Mouse (Mus musculus) c-Kit-positive CD71-positive TER-119-negative erythroid progenitor cells, embryonic 14.5 days (primary cell): ENCODE measurements at regions not wholly inside any gene's neighbourhood (a gene's known extent, or its start where the extent isn't known, plus 50 kb on each side); places are given as distances from the start of the nearest gene placed in this dataset.

Experiments used
- DNase-seq: peaks from one replicate; pipeline ENCODE4 v3.0.0-alpha.2; 2013; ENCODE audit warnings: low read depth

- DNase-seq, result no peak
These were observed 81.7 kb downstream of the Slc35b3 start for GRCm38 (mm10) chr13:38878718-38879669.

- no peak for DNase-seq
These were observed 84.8 kb downstream of the Slc35b3 start for GRCm38 (mm10) chr13:38875923-38876322.

- no peak for DNase-seq
These were observed 96.7 kb downstream of the Slc35b3 start for GRCm38 (mm10) chr13:38864002-38864401.

- DNase-seq, result no peak
These were observed 104.9 kb downstream of the Slc35b3 start for GRCm38 (mm10) chr13:38855742-38856141.

- DNase-seq, result no peak
These were observed 105.7 kb downstream of the Slc35b3 start for GRCm38 (mm10) chr13:38854986-38855385.

- no peak for DNase-seq
These were observed 107.8 kb downstream of the Slc35b3 start for GRCm38 (mm10) chr13:38852868-38853267.

GRCm38 (mm10) chr13:38851820-38852219, 108.9 kb downstream of the Slc35b3 start:
- DNase-seq, result no peak

- DNase-seq, result no peak
These were observed 122.4 kb downstream of the Slc35b3 start for GRCm38 (mm10) chr13:38838231-38838630.

GRCm38 (mm10) chr13:38825649-38826048, 135.0 kb downstream of the Slc35b3 start:
- DNase-seq, result no peak

- no peak for DNase-seq
These were observed 141.1 kb downstream of the Slc35b3 start for GRCm38 (mm10) chr13:38819526-38819925.

- no peak for DNase-seq
These were observed 141.9 kb downstream of the Slc35b3 start for GRCm38 (mm10) chr13:38818781-38819180.

GRCm38 (mm10) chr13:38816296-38816695, 144.4 kb downstream of the Slc35b3 start:
- no peak for DNase-seq

GRCm38 (mm10) chr13:38815002-38815707, 145.5 kb downstream of the Slc35b3 start:
- no peak for DNase-seq

GRCm38 (mm10) chr13:38798514-38798913, 139.7 kb upstream of the Eef1e1 start:
- DNase-seq, result no peak

GRCm38 (mm10) chr13:38793456-38793855, 134.6 kb upstream of the Eef1e1 start:
- no peak for DNase-seq

- DNase-seq, result no peak
These were observed 121.8 kb upstream of the Eef1e1 start for GRCm38 (mm10) chr13:38780630-38781010.

- no peak for DNase-seq
These were observed 121.2 kb upstream of the Eef1e1 start for GRCm38 (mm10) chr13:38779984-38780629.

GRCm38 (mm10) chr13:38776546-38776945, 117.7 kb upstream of the Eef1e1 start:
- DNase-seq, result no peak

- DNase-seq, result no peak
These were observed 114.1 kb upstream of the Eef1e1 start for GRCm38 (mm10) chr13:38772996-38773395.

GRCm38 (mm10) chr13:38766133-38766532, 107.3 kb upstream of the Eef1e1 start:
- peak; percentile 1 for DNase-seq

GRCm38 (mm10) chr13:38760261-38760660, 101.4 kb upstream of the Eef1e1 start:
- no peak for DNase-seq

- no peak for DNase-seq
These were observed 97.9 kb upstream of the Eef1e1 start for GRCm38 (mm10) chr13:38756629-38757227.
